Mouse (Mus musculus) layer of hippocampus, adult 2 months (tissue): ENCODE results near the gene Olfr17. TPM values are rescaled to one million over a fixed set of nuclear protein-coding genes. Genes with fewer than 3 reads are reported as not detected.
A peak's percentile ranks its signal among the peaks of the same experiment; 100 is the strongest.
"Not testable (repeated sequence)": the region's sequence is repeated elsewhere in the genome, so short reads cannot be mapped to it uniquely, and the experiment has no call there.

Experiments
- DNase-seq, 2 experiments: peaks; one replicate each; pipeline ENCODE4 v3.0.0; 2022; ENCODE audit warnings: low spot score in 2 of 2
- H3K27ac ChIP-seq: fragments of 200-600 bp; 2 replicates; pipeline ENCODE4 v1.8.1; 2022
- H3K4me3 ChIP-seq: fragments of 200-600 bp; 2 replicates; pipeline ENCODE4 v1.8.1; 2022; ENCODE audit warnings: mild to moderate bottlenecking
- CTCF ChIP-seq: fragments of 200-600 bp; conservative IDR thresholded peaks from 2 replicates; pipeline ENCODE4 v1.8.1; 2022; ENCODE audit warnings: antibody characterized with exemption, mild to moderate bottlenecking, moderate library complexity
- long read RNA-seq, 2 experiments: library from polyadenylated mRNA; stranded (forward); transcript quantifications; one replicate each; pipeline ENCODE4 v2.0.0; 2021; ENCODE audit warnings: borderline mapping rate in 2 of 2
- total RNA-seq, 2 experiments: library from RNA; stranded (reverse); gene quantifications; 2 replicates each; pipeline ENCODE4 v1.2.3; 2021

The Olfr17 gene
- not detected for total RNA-seq
- long read RNA-seq, experiment 1: 0 reads
- long read RNA-seq, experiment 2: 0 reads

DNA sequence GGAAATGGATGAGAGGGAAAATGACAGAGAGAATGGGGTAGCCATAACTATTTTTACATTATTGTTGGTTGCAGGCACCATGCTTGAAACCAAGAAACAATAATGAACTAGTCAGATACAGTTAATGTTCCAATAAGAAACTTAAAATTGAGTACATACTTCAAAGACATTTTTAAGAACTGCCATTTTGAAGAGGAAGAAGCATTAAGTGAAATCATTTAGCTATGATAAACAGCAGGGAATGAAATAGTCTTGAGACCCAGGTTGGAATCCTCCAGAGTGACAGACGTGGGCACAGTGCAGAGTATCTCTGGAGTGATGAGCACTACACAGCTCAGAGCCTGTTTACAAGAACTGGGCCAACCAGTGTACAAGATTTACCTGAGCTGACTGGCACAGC, at the start of gene Olfr17:
Gene Olfr17, plus strand, starts transcription at position 301 of the 400 bp plus-strand sequence.
- no peak for DNase-seq
- Histone ChIP-seq H3K4me3 (no peak within 1 kb of the TSS), H3K27ac (no peak within 1 kb of the TSS)
- no peak for TF ChIP-seq CTCF

DNA sequence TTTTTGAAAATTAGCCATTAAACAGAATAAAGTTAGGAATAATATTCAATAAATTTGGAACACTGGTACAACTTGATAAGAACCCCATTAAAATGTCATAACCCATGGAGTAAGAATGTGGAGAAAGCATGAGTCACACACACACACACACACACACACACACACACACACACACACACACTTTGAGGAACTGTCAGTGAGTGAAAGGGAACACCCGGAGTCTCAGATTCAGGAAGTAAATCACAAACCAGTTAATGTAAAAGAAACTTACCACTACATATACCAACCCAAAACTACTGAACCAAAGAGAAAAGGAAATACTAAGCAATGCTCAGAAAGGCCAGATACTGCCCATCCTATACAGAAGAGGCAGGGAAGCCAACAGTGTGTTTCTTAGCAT, 48.6 kb upstream of the Olfr17 start:
- Histone ChIP-seq H3K27ac (no peak overlapping the region), H3K4me3 (no peak overlapping the region)
- no peak for DNase-seq
- no peak for TF ChIP-seq CTCF

DNA sequence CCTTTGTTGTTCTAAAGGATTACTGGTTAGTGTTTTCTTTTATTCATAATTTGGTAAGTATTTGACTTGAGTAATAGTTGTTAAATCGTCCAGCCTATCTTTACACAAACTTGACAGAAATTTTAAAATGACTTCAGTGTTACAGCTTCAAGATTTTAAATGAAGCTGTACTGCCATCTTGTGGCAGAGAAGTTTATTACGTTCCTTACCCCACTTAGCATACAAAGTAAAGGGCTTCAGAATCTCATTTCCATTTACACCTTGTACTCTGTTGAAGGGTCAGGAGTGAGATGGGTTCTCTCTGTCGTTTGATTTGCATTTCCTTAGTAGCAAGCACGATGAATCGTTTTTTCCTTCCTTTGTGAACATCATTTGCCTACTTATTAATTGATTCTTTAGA, 47.2 kb upstream of the Olfr17 start:
- peak; percentile 88 for TF ChIP-seq CTCF
- peak; percentile 4 to 54 for DNase-seq
- H3K27ac ChIP-seq: no peak overlapping the region
- no peak overlapping the region for H3K4me3 ChIP-seq

DNA sequence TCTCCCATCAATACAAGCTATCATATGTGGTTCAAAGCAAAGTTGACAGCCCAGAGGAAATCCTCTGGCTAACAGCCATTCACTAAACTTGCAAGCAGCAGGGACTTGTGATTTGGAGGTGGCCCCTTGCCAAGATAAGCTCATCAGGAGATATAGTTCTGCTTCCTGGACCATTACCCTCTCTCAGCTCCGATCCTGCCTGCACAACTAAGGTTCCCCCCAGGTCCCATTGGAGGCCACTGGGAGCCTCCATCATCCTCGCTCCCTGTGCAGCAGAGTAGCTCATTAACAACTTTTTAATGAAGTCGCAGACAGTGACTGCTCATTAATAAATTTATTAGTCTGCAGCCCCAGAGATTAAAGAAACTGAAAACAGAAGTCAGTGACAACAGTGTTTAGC, 45.4 kb upstream of the Olfr17 start:
- DNase-seq: no peak
- TF ChIP-seq CTCF: no peak
- Histone ChIP-seq H3K27ac (no peak overlapping the region), H3K4me3 (no peak overlapping the region)

DNA sequence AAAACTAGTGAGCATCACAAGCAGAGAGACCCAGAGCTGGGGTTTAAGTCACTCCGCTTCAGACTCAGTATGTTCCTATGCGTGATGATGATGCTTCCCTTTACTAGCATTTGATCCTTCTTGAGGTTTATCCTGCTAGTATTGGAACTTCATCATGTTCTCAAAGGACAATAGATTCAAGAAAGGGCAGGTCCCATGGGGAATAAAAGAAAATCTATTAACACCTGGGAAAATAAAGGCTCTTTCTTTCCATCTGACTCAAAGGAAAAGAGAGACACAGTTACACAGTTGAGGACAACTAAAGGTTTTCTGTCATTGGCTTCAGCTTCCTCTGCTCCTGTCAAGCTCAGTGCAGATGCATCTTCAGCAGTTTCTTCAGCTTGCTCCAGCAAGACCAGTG, 22.3 kb upstream of the Olfr17 start, which contains the start of gene Olfr714:
Gene Olfr714, plus strand, starts transcription at position 301 of the 400 bp plus-strand sequence.
- TF ChIP-seq CTCF: no peak
- DNase-seq: no peak

DNA sequence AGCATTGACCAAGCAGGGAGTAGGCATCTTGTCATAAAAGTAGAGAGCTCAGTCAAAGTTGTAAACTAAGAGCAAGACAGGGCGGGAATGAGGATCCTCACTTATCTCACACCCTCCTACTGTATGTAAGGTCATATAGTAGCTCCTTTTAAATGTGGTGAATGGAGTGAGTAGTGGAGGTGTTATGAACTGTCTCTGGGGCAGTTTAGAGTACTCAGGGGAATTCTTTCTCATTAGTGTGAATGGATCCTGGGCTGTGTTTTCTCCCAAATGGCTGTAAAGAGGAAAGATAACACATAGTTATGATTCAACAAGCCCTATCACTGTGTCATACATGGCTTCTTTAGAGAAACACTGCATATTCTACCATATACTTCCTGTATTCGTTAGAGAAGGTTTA, 17.2 kb downstream of the Olfr17 start, which contains the start of gene Olfr715b:
Gene Olfr715b, minus strand, starts transcription at position 101 of the 400 bp plus-strand sequence.
- not testable (repeated sequence) for DNase-seq, H3K4me3 ChIP-seq, H3K27ac ChIP-seq

More for the DNA sequence above, 22.3 kb upstream of the Olfr17 start, which contains the start of gene Olfr714:
- Histone ChIP-seq H3K27ac (no peak within 1 kb of the TSS), H3K4me3 (no peak within 1 kb of the TSS)

DNA sequence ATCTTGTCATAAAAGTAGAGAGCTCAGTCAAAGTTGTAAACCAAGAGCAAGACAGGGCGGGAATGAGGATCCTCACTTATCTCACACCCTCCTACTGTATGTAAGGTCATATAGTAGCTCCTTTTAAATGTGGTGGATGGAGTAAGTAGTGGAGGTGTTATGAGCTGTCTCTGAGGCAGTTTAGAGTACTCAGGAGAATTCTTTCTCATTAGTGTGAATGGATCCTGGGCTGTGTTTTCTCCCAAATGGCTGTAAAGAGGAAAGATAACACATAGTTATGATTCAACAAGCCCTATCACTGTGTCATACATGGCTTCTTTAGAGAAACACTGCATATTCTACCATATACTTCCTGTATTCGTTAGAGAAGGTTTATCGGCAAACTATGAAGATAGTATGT, 38.0 kb downstream of the Olfr17 start, which contains the start of gene Olfr715:
Gene Olfr715, minus strand, starts transcription at position 101 of the 400 bp plus-strand sequence.
- H3K27ac ChIP-seq, DNase-seq, H3K4me3 ChIP-seq: not testable (repeated sequence)

DNA sequence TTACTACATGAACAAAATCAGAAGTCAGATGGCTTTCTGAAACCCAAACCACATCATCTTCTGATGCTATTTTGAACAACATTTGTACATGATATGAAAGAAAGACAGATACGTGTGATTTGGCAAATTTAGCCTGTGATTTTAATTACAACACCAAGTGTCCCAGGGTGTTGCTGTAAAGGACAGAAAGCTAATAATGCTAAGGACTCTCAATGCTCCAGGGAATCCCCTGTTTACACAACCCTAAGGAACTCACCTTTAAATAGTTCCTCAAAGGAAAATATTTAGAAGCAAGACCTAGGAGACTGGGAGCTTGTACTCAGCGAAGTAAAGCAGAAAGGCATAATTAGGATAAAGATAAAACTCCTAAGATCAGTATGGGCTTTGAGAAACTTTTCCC, 45.0 kb downstream of the Olfr17 start, which contains the start of gene Olfr716:
Gene Olfr716, plus strand, starts transcription at position 301 of the 400 bp plus-strand sequence.
- DNase-seq: not testable (repeated sequence)

More for the DNA sequence above, 45.0 kb downstream of the Olfr17 start, which contains the start of gene Olfr716:
- H3K27ac ChIP-seq, H3K4me3 ChIP-seq: not testable (repeated sequence)

Other genes with a start within 250 kb of the Olfr17 start
- not detected for gene Olfr703, start 249.9 kb upstream of the Olfr17 start, total RNA-seq
- not detected for gene Olfr704, start 230.0 kb upstream of the Olfr17 start, total RNA-seq
- not detected for gene Olfr705, start 216.3 kb upstream of the Olfr17 start, total RNA-seq
- not detected for gene Olfr706, start 205.1 kb upstream of the Olfr17 start, total RNA-seq
- gene Olfr707, start 192.0 kb upstream of the Olfr17 start, total RNA-seq: not detected
- not detected for gene Olfr1532-ps1, start 185.2 kb upstream of the Olfr17 start, total RNA-seq
- not detected for gene Olfr709-ps1, start 161.0 kb upstream of the Olfr17 start, total RNA-seq
- not detected for gene Olfr710, start 144.9 kb upstream of the Olfr17 start, total RNA-seq
- gene Olfr6, start 129.3 kb upstream of the Olfr17 start, total RNA-seq: under 1 TPM in 1 of 2 experiments, not detected in 1; 0.08 TPM
- not detected for gene Olfr711, start 117.8 kb upstream of the Olfr17 start, total RNA-seq
- gene Olfr2, start 87.1 kb upstream of the Olfr17 start, total RNA-seq: not detected
- gene Olfr713, start 62.0 kb upstream of the Olfr17 start, total RNA-seq: not detected
- gene Olfr714, start 22.2 kb upstream of the Olfr17 start, total RNA-seq: not detected
- not detected for gene Olfr715b, start 17.1 kb downstream of the Olfr17 start, total RNA-seq
- not detected for gene Olfr715, start 37.9 kb downstream of the Olfr17 start, total RNA-seq
- not detected for gene Olfr716, start 45.1 kb downstream of the Olfr17 start, total RNA-seq
- gene Nlrp14, start 73.8 kb downstream of the Olfr17 start, total RNA-seq: not detected
- not detected for gene Rbmxl2, start 116.2 kb downstream of the Olfr17 start, total RNA-seq